Mouse (Mus musculus) G1E (cell line): ENCODE data around the gene Cuedc1.

Source experiments
- CTCF ChIP-seq: IDR thresholded peaks from 2 replicates; pipeline ENCODE4 v1.5.1; 2012; ENCODE audit warnings: low read depth, low read length, inconsistent platforms, mixed read lengths
- GATA2 ChIP-seq: IDR thresholded peaks from 2 replicates; pipeline ENCODE4 v1.6.1; 2012; ENCODE audit warnings: low read depth, low read length, inconsistent platforms, borderline replicate concordance
- TAL1 ChIP-seq: conservative IDR thresholded peaks from 2 replicates; pipeline ENCODE4 v1.6.1; 2012; ENCODE audit warnings: low read depth, low read length, inconsistent platforms, mixed read lengths

DNA sequence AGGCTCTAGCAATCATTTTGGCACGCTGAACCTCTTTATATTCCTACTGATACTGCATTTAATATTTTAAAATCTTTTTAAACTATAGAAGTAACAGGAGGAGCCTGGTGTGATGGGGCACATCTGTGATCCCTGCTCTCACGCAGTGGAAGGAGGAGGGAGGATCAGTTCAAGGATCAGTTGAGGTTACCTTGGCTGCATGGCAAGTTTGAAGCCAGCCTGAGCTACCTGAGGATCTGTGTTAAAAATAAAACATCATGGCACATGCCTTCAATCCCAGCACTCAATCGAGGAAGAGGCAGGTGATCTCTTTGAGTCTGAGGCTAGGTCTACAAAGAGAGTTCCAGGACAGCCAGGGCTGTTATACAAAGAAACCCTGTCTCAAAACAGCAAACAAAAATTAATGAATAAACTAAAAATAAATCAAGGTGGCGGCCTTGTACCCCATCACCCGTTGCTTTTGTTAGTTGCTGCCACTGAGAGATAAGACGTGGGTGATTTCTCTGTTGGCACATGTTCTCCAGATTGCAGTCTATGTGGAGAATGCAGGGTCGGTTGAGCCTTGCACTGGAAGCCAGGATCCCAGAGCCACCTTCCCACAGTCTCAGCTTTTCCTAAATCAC, 50.3 kb downstream of the Cuedc1 start:
- TF ChIP-seq TAL1 = peak; percentile 75
- TF ChIP-seq CTCF = no peak
- no peak for TF ChIP-seq GATA2
